Mouse (Mus musculus) megakaryocyte-erythroid progenitor cell, adult 5-6 weeks (primary cell): Measurements from ENCODE around the gene Prm2. TPM values are rescaled to one million over a fixed set of nuclear protein-coding genes. Genes with fewer than 3 reads are reported as not detected.
A peak's percentile ranks its signal among the peaks of the same experiment; 100 is the strongest.

Experiments used
- ATAC-seq: replicated peaks from 2 replicates; pipeline ENCODE4 v1.8.0; 2016; ENCODE audit warnings: mild to moderate bottlenecking, inconsistent platforms; ENCODE audit not compliant: severe bottlenecking, poor library complexity, low FRiP score, low TSS enrichment
- total RNA-seq, 2 experiments: library from RNA; stranded (forward) in 1 of 2; stranded (reverse) in 1 of 2; fragments of 200-1000, 215-1000 nt in 1 of 2; fragments of >200 nt in 1 of 2; fragmentation: Nextera tagmentation in 1 of 2; gene quantifications; 2 replicates each; pipeline ENCODE4 v1.2.3; 2014 to 2017

Gene Prm2
- total RNA-seq (2014; fragmentation: Nextera tagmentation) = not detected in 2 replicates
- not detected in 2 replicates for total RNA-seq (2017)

DNA sequence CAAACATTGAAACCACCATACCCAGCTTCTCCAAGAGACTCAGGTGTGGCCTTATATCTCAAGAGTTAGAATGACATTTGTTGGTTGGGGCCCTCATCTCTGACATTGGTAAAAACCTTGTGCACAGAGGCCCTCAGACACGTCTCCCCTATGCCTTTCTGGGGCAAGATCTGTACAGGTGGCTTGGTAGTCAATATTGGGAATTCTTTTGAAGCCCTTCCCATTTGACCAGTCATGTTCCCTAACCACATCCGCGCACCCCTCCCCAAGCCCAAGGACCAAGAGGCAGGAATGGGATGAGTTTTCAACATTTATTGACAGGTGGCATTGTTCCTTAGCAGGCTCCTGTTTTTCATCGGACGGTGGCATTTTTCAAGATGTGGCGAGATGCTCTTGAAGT lies at the start of gene Prm2:
Gene Prm2 (minus strand): TSS at position 101 of the 400 bp plus-strand sequence.
- no peak for ATAC-seq

DNA sequence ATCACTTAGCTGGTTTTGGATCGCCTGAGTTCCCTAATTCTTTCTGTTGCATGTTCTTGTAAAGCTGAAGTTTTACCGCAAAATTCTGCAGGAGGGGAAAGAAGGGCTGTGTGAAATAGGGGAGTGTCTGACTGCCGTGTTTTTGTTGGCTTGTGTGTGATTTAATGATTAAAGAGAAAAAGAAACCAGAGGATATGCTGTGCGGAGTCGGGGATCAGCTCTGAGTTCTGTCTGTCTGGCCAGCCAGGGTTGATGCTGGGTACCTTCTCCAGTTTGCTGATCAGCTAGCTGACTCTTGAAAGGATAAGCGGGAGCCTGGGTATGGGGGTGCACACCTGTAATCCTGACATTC lies 48.4 kb upstream of the Prm2 start:
- no peak for ATAC-seq

DNA sequence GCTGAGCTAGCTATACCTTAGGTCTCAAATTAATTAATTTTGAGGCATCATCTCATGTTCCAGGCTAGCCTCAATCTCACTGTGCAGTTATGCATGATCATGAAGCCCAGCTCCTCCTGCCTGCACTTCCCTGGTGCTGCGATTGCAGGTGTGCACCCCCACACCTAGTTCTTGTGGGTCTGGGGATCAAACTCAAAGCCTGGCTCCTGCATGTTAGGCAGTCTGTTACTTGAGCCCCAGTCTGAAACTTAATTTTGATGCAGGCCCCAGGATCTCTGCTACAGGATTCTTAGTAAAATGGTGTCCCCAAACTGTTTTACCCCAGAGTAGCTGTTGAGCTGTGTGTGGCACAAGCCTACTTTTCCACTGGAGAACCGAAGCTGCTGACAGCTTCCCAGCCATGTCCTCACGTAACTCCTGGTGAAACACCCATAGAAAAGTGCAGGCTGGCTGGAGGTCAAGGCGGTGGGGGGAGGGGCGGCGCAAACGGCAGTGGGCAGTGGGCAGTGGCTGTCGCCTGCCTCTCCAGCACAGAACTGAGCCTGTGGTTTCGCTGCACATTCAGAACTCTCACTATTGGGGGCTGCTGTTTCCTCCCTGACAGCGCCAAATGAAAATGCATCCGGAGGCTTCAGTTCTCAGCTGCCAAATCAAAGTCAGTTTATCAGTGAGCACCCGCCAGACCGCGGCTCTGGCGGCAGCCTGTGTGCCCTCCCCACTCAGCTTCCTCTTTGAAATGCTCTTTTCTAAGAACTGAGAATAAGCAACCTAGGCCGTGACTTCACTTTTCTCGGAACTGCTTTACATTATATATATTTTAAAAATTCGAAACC lies 47.8 kb upstream of the Prm2 start:
- ATAC-seq = peak; percentile 90

DNA sequence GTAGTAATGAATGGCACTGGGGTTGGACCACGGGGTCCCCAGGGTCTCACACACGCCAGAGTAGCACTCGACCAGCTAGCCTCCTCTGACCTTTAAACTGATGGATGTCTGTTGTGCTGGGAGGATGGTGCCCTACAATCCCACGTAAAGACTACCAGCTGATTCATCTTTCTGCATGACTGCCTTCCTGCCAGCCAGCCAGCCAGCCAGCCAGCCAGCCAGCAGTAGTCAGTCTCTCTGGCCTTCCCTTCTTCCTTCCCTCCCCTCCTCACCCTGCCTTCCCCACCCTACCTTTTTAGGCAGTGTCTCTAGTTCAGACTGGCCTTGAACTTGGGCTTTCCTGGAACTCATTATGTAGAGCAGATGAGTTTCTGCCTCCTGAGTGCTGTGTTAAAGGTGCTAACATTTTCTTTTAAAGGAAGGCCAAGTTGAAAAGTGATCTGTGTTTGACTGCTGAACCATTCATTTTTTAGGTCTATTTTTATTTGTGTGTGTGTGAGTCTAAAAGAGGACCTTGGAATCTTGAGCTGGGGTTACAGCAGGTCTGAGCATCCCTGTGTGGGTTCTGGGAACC lies 46.4 kb upstream of the Prm2 start:
- no peak for ATAC-seq

DNA sequence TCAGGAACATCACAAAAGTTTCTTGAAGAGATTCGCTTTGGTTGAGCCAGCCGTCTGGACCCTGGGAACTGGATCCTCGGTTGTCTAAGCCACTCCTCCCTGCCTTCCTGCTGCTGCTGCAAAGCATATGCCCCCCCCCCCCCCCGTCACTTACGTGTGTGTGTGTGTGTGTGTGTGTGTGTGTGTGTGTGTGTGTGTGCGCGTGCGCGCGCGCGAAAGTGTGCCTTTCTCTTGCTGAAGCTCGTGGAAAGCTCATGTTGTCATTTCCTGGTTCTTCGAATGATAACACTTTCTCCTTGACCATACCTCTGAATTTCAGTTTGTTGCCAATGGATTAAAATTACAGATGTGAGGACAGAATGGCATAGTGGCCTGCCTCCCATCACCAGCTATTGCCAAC lies 44.1 kb upstream of the Prm2 start:
- no peak for ATAC-seq

DNA sequence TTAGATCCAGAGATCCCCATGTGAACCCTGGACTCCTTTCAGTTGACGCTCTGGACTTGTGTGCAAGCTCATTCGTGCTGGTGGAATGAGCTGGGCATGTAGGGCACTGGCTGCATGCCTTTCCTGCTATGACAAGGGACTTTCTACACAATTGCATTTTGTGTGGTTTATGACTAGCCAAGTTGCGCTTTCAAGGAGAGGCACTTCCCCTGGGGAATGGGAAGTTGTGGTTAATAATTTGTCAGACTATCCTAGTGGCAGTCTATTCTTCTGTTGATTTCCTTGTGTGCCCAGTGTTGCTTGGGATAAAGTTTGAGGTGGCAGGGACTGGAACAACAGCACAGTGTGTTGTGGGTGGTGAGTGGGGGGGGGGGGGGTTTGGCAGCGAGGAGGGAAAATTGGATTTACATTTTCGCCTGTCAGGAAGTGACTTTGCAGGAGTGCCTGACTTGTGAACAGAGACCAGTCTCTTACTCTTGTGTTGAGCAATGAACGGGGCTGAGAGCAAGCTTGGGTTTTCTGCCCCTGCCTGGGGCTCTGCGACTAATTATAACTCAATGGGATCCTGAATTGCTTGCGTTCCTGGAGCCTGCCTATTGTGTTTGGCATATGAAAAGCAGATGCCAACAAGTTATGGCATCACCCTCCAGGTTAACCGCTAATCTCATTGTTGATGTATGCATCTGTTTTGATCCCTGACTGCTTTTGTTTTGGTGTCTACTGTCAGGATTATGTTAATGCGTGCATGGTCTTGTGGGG lies 42.7 kb upstream of the Prm2 start:
- no peak for ATAC-seq

DNA sequence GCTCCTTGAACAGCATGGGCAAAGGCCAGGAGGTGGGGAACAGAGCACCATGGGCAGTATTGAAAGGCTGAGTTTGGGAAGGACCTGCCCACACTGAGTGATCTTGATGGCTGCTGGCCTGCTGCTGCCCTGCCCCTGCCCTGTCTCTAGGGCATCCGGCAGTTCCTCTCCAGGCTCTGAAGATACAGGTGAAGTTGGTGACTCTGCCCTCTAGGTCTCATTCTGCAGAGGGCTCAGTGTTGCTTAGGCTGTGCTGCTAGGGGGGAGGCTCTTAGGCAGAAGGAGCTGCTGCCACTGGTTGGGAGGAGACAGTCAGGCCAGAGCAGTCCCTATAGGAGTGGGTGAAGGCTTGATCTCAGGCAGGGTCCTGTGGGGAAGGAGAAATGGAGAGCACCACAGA lies 42.0 kb upstream of the Prm2 start:
- no peak for ATAC-seq

DNA sequence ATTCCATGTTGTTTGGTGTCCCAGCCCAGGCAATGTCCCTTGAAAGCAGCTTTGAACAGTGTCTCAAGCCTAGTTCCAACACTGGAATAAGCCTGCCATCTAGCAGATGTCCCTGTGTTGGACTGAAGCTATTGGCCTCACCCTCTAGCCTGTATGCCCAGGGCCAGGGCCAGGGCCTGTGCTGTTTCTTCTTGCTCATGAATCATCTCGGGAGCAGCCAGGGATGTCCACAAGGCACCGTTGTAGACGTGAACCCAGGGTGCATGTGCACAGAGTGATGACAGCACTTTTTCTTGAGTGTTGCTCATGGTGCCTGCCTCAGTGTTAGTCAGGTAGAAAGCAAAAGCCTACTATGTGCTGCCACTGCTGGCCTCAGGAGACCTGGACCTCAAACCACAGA lies 41.3 kb upstream of the Prm2 start:
- ATAC-seq = no peak

DNA sequence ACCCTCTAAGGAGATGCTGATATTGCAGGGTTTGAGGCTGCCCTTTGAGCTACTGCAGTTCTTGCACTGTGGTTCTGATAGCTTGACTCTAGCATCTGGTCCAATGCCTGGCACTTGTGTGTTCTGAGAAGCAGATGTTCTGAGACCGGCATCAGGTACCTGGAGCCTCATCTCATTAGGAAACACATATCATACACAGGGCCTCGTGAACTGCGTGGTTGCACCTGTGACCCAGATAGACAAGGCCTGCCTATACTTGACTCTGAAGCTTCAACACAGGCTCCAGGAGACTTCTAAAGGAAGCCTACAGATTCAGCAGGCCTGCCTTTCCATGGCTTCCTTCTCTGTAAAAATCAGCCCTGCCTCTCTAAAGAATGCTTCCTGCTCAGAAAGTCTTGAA lies 40.5 kb upstream of the Prm2 start:
- no peak for ATAC-seq

DNA sequence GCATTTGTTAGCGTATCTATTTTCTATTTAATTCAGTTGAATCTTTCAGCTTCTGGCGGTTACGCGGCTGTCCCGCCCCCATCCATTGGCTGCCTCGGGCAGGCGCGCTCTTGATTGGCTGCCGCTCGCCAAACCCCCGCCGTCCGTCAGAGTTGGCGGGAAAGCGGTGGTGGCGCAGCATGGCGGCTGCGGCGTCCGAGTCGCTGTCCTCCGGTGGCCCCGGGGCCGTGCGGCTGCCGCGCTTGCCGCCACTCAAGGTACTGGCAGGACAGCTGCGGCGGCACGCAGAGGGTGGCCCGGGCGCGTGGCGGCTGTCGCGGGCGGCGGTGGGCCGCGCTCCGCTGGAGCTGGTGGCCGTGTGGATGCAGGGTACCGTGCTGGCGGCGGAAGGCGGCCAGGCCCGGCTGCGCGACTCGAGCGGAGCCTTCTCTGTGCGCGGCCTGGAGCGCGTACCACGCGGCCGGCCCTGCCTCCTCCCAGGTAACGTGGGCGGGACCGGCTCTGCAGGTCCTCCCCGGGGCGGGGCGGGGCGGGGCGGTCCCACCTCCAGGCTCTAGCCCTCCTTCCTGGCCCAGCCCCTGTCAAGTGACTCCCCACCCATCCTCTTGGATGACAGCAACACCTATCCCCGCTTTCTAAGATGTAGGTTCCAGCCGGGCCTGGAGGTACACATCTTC lies 39.1 kb upstream of the Prm2 start, which contains the start of gene Rmi2:
Gene Rmi2 (plus strand): TSS at position 149 of the 677 bp plus-strand sequence.
- peak; percentile 94 for ATAC-seq

DNA sequence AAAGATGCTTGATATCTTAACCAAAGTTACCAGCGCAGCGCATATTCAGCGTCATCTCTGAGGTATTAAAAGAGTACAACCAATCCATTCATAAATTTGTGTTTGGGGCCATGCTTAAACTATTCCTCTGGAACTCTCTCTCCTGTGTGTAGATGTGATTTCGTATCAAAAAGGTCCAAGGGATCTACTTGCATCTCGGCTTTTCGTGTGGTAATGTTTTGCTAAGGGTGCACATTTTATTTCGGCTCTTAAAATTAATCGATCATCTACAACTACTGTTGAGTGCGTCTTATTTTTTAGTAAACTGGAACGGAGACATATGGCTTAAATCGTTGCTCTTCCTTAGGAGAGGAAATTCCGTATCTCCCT lies 38.6 kb upstream of the Prm2 start:
- peak; percentile 13; the same call in 1 of the 2 replicates for ATAC-seq

DNA sequence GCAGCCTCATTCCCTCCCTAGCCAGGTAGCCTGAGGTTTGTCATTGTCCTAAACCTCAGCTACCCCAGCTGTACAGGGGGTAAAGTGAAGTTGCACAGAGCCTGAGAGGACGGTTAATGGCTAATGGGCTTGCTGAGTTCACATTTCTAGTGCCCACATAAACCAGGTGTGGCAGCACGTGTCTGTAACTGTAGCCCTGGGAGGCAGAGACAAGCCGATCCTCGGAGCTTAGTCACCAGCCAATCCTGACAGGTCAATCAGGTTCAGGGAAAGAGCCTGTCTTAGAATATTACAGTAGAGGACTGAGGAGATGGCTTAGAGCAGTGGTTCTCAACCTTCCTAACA lies 32.5 kb upstream of the Prm2 start:
- no peak for ATAC-seq

DNA sequence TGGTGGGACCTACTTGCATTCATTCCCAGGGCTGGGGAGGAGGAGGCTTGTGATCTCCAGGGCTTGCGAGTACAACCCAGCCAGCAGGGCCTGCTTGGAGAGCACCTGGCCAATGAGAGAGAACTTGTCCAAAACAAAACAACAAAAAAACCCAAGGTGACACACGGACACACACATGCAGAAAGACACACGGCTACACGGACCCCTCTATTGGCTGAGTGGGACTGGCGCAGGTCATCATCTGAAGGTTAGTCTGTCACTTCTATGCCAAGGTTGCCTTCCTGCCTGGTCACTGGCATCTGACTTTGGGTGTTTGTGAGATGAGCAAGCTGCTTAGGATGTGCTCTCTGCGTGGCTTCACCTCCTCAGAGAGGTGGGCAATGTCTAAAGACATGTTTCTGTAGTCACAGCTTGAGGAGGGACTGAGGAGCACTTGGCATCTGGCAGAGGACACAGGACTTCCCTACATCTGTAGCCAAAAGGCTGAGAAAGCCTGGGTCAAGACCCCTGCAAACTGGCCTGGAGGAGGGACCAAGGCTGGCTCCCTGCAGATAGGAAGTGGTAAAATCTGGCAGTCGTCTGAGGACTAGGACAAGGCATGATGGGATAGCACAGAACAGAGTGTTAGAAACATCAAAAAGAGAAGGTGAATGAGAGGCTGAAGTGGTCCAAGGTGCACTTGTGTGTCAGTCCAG lies 32.0 kb upstream of the Prm2 start:
- ATAC-seq = no peak

DNA sequence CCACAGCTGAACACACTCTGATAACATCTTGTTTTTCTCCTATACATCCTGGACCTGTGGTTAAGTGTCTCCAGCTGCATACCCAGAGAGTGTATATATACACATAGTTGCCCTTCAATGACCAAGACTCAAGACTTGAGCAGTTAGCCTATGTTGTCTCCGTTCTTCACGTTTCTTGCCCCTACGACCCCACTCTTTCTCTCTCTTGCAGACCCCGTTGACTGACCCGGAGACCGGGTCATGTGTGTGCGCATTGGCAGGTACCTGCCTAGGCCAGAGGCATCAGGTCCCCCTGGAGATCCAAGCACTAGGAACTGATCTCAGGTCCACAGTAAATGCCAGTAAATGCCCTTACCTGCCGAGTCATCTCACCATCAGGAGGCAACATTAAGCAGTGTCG lies 31.3 kb upstream of the Prm2 start:
- no peak for ATAC-seq

DNA sequence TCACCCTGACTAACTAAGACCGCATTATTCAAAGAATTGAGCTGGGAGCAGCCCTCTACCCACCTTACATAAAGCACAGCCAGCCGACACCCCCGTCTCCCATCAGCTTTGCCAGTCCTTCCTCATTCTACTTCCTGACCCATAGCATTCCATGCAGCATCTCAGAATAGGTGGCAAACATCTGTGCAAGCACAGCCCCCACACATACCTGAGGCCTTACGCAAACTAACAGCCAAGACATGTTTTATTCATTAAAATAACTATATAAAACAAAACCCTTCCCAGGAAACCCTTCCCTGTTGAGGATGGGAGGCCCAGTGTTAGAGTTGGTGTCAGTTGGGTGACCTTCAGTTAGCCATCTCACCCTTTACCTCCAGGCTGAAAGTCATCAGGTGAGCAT lies 29.9 kb upstream of the Prm2 start:
- ATAC-seq = no peak

DNA sequence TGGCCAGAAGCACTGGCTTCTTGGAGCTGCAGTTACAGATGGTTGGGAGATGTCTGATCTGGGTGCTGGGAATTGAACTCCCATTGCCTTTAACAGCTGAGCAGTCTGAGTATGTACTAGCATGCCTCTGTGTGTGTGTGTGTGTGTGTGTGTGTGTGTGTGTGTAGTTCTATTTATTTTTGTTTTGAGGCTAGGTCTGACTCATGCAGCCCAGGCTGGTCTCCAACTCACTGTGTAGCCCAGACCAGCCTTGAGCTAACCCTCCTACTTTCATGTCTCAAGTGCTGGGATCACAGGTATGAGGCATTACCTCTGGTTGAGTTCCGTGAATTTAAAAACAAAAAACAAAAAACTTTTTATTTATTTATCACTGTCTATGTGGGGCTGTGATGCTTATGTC lies 28.6 kb upstream of the Prm2 start:
- ATAC-seq = no peak

DNA sequence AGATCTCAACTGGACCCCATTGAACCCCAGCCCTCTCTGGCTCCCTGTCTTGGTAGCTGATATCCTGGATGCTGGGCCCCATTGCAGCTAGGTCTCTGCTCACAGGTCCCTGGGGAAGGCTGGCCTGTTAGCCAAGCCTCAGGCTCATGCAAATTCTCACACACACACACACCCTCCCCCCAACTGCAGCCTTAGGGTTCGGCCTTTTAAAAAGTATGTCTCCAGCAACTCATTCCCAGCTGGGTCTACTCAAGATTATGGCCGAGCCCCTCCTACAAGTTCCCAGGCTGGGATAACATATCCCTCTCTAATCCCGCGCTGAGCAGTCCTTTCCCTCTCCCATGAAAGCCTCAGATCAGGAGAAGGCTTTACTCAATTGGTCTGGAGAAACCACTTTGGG lies 25.5 kb upstream of the Prm2 start:
- ATAC-seq = no peak

DNA sequence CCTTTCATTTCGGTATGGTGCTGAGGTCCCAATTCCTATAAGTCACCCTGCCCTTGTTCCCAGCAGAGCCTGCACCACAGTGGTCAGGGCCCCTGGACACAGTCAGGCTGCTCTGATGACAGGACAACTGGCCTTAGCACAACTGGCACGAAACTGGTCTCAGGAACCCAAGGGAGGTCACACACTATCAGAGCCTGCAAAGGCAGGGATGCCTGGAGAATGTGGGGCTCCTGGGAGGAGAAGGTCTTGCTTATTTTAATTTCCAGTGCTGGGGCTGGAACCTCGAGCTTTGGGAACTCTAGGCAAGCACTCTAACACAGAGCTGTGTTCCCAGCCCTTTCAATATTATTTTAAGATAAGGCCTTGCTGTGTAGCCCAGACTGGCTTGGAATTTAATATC lies 24.0 kb upstream of the Prm2 start:
- ATAC-seq = no peak

DNA sequence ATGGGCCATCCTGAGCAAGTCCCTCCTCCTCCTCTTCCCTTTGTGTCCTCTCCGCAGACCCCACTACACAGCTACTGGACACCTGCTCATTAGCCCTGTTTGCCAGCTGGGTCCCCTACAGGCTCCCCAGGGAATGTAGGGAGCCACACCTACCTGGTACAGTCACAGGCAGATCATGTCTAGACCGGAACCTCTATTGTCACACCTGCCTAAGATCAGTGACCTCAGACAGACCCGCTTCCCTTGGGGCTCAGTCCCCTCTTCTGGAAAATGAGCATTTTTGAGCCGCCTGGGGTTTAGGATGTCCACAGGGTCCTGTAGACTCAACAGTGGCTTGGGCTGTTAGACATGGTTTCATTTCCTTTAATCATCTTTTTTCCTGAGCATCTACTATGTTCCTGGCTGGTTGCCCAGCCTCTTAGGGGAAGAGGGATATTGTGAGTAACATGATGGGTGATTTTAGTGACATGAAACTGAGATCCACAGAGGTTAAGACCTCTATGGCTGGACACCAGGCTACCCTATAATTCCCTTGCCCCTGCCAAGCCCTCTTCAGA lies 22.7 kb upstream of the Prm2 start:
- no peak for ATAC-seq
